Mouse (Mus musculus): ENCODE measurements around the gene Gnb5. TPM values are rescaled to one million over a fixed set of nuclear protein-coding genes. Genes with fewer than 3 reads are reported as not detected.
"Not testable (repeated sequence)": the region's sequence is repeated elsewhere in the genome, so short reads cannot be mapped to it uniquely, and the experiment has no call there.

Gnb5 gene
- total RNA-seq, 1 experiment from 2014 or later, result 6.5 TPM

DNA sequence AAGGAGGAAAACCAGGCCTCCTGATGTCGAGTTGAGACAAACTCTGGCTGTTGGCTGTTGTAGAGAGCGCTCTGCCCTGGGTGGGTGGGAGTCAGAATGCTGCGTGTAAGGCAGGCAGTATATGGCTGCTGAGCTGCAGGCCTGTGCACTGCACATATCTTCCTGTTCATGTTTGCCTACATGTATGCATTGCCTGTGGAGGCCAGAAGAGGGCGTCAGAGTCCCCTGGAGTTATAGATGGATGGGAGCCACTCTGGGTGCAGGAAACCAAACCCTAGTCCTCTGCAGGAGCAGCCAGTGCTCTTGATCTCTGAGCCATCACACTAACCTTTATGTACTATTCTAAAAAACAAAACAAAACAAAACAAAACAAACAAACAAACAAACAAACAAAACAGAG, 28.4 kb downstream of the Gnb5 start:
- ATAC-seq (replicated peaks in 1 of 2; ENCODE audit: insufficient read depth in 1 of 2, low FRiP score in 2 of 2, low TSS enrichment in 1 of 2, low read depth in 1 of 2, poor library complexity in 2 of 2, severe bottlenecking in 2 of 2), result no peak

- ATAC-seq (replicated peaks in 1 of 2; ENCODE audit: insufficient read depth in 1 of 2, low FRiP score in 2 of 2, low TSS enrichment in 1 of 2, low read depth in 1 of 2, poor library complexity in 2 of 2, severe bottlenecking in 2 of 2), result no peak
Observed at GRCm38 (mm10) chr9:75338016-75338415, 31.9 kb downstream of the Gnb5 start.

DNA sequence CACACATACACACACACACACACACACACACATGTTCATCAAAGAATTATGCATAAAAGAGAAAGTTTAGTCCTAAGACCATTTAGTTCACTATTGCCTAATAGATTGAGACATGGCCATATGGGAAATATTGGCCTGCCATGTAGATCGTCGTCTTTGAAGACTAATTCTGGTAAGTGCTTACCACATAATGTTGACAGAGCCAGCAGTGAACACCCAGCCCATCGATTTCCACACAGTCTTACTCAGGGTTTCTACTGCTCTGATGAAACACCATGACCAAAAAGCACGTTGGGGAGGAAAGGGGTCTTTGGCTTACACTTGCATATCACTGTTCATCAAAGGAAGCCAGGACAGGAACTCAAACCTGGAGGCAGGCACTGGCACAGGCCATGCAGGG, 36.3 kb downstream of the Gnb5 start:
- ATAC-seq (replicated peaks in 1 of 2; ENCODE audit: insufficient read depth in 1 of 2, low FRiP score in 2 of 2, low TSS enrichment in 1 of 2, low read depth in 1 of 2, poor library complexity in 2 of 2, severe bottlenecking in 2 of 2), result peak; percentile 37 to 69; a peak in 2 of 4 replicates

DNA sequence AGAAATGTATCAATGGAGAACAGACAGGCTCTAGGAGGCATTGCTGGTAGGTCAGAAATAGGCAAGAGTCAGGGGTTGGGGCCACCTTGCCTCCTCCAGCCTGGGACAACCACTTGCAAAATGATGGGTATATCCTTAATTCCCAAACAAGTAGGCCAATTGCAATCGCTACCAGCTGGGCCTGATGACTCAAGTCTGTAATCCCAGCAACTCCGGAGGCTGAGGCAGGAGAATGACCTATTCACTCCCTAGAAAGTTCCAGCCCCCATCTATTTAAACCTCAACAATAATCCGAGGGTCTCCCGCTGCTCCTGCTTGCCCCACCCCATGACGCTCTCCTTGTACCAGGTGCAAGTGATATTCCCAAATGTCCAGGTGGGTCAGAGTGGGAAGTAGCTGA, 41.4 kb downstream of the Gnb5 start, which contains the start of gene Bcl2l10:
Bcl2l10 (plus strand) TSS at position 301 of the 400 bp plus-strand sequence.
- ATAC-seq (replicated peaks in 1 of 2; ENCODE audit: insufficient read depth in 1 of 2, low FRiP score in 2 of 2, low TSS enrichment in 1 of 2, low read depth in 1 of 2, poor library complexity in 2 of 2, severe bottlenecking in 2 of 2), result no peak

DNA sequence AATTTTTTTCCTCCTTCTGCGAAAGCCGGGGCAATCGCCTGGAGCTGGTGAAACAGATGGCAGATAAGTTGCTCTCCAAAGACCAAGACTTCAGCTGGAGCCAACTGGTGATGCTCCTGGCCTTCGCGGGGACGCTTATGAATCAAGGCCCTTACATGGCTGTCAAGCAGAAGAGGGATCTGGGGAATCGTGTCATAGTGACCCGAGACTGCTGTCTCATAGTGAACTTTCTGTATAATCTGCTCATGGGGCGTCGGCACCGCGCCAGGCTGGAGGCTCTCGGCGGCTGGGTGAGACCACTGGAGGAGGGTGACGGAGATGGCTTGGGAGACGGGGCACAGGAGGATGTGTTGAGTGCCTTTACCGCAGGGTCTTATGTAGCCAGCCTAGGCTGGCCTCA, 42.0 kb downstream of the Gnb5 start:
- no peak for ATAC-seq (replicated peaks in 1 of 2; ENCODE audit: insufficient read depth in 1 of 2, low FRiP score in 2 of 2, low TSS enrichment in 1 of 2, low read depth in 1 of 2, poor library complexity in 2 of 2, severe bottlenecking in 2 of 2)

- no peak for ATAC-seq (replicated peaks in 1 of 2; ENCODE audit: insufficient read depth in 1 of 2, low FRiP score in 2 of 2, low TSS enrichment in 1 of 2, low read depth in 1 of 2, poor library complexity in 2 of 2, severe bottlenecking in 2 of 2)
Observed at GRCm38 (mm10) chr9:75348641-75349040, 42.6 kb downstream of the Gnb5 start.

DNA sequence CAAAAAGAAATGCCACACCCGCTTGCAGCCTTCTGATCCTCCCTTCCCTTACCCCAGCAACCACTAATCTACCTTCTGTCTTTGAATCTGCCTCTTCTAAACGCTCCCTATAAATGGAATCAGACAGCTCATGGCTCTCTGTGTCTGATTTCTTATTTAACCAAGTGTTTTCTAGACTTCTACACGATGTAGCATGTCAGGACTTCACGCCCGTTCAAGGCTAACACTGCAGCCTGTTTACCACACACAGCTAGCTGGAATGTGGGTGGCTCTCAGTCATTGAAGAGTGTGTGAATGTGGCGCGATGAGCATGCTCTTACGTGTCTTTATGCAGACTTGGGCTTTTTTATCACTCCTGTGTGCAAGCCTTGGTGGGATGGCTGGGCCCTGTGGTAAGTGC, 47.0 kb downstream of the Gnb5 start:
- ATAC-seq (replicated peaks in 1 of 2; ENCODE audit: insufficient read depth in 1 of 2, low FRiP score in 2 of 2, low TSS enrichment in 1 of 2, low read depth in 1 of 2, poor library complexity in 2 of 2, severe bottlenecking in 2 of 2), result no peak

- no peak for ATAC-seq (replicated peaks in 1 of 2; ENCODE audit: insufficient read depth in 1 of 2, low FRiP score in 2 of 2, low TSS enrichment in 1 of 2, low read depth in 1 of 2, poor library complexity in 2 of 2, severe bottlenecking in 2 of 2)
Observed at GRCm38 (mm10) chr9:75355783-75356182, 49.7 kb downstream of the Gnb5 start.

DNA sequence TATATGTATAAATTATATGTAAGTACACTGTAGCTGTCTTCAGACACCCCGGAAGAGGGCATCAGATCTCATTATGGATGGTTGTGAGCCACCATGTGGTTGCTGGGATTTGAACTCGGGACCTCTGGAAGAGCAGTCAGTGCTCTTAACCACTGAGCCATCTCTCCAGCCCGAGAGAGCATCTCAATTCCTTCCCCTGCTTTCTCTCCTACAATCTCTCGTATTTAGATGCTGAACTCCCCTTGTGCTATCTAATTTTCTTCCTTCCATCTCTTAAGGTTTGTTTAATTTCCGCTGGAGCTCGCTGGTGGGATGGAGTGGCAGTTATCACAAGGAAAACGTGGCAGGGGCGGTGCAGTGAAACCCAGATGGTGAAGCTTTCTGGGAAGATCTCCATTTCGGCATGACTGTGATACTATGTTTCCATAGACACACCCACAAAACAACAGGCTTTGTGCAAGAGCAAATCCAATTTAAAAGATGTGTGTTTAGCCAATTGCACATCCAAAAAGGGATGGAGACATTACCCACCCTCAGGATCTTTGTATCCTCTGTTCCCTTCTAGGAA, 51.1 kb downstream of the Gnb5 start:
- ATAC-seq (replicated peaks in 1 of 2; ENCODE audit: insufficient read depth in 1 of 2, low FRiP score in 2 of 2, low TSS enrichment in 1 of 2, low read depth in 1 of 2, poor library complexity in 2 of 2, severe bottlenecking in 2 of 2), result no peak

- ATAC-seq (replicated peaks in 1 of 2; ENCODE audit: insufficient read depth in 1 of 2, low FRiP score in 2 of 2, low TSS enrichment in 1 of 2, low read depth in 1 of 2, poor library complexity in 2 of 2, severe bottlenecking in 2 of 2), result peak; percentile 79 to 86
Observed at GRCm38 (mm10) chr9:75361699-75362098, 55.6 kb downstream of the Gnb5 start.

DNA sequence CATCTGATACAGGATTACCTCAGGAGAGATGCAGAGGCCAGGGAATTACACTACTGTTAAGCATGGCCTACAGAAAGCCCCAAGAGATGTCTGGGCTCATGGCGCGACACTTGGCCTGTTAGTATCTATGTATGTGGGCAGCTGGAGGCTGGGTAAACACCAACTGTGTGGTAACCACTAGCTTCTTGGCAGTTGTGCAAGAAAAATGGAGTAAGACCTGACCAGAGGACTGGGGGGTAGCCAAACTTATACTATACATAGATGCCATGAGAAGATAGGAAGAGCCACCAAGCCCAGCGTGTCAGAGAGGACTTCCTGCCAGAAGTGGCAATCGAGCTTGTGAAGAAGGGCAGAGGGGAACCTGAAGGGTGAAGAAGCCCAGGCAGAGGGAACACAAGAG, 56.1 kb downstream of the Gnb5 start:
- peak; percentile 33 to 77; a peak in 2 of 4 replicates for ATAC-seq (replicated peaks in 1 of 2; ENCODE audit: insufficient read depth in 1 of 2, low FRiP score in 2 of 2, low TSS enrichment in 1 of 2, low read depth in 1 of 2, poor library complexity in 2 of 2, severe bottlenecking in 2 of 2)

GRCm38 (mm10) chr9:75363001-75363400, 56.9 kb downstream of the Gnb5 start:
- no peak for ATAC-seq (replicated peaks in 1 of 2; ENCODE audit: insufficient read depth in 1 of 2, low FRiP score in 2 of 2, low TSS enrichment in 1 of 2, low read depth in 1 of 2, poor library complexity in 2 of 2, severe bottlenecking in 2 of 2)

DNA sequence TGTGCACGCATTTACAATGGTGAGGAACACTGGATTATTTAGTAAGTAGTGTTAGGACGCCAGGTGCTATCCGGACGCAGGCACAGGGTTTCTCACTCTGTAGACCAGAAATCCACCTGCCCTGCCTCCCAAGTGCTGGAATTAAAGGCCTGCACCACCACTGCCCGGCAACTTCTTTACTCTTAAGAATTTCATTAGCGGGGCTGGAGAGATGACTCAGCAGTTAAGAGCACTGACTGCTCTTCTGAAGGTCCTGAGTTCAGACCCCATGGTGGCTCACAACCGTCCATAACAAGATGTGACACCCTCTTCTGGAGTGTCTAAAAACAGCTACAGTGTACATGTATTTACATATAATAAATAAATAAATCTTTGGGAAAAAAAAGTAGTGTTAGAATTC, 57.6 kb downstream of the Gnb5 start:
- ATAC-seq (replicated peaks in 1 of 2; ENCODE audit: insufficient read depth in 1 of 2, low FRiP score in 2 of 2, low TSS enrichment in 1 of 2, low read depth in 1 of 2, poor library complexity in 2 of 2, severe bottlenecking in 2 of 2), result not testable (repeated sequence)

- no peak for ATAC-seq (replicated peaks in 1 of 2; ENCODE audit: insufficient read depth in 1 of 2, low FRiP score in 2 of 2, low TSS enrichment in 1 of 2, low read depth in 1 of 2, poor library complexity in 2 of 2, severe bottlenecking in 2 of 2)
Observed at GRCm38 (mm10) chr9:75365195-75365594, 59.1 kb downstream of the Gnb5 start.

GRCm38 (mm10) chr9:75366191-75366590, 60.1 kb downstream of the Gnb5 start:
- ATAC-seq (replicated peaks in 1 of 2; ENCODE audit: insufficient read depth in 1 of 2, low FRiP score in 2 of 2, low TSS enrichment in 1 of 2, low read depth in 1 of 2, poor library complexity in 2 of 2, severe bottlenecking in 2 of 2), result no peak

DNA sequence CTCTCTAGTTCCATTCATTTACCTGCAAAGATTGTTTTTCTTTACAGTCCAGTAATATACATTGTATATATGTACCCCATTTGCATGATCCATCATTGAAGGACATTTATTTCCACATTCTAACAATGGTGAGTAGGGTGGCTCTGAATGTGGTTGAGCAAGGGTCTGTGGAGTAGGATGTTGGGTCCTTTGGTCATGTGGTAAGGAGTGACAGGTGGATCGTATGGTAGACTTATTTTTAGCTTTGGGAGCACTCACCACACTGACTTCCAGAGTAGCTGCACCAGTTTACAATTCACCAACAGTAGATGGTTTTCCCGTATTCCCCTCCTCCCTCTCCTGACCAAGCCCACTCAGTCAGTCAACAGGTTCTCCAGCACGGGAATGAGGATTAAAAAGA, 62.7 kb downstream of the Gnb5 start:
- ATAC-seq (replicated peaks in 1 of 2; ENCODE audit: insufficient read depth in 1 of 2, low FRiP score in 2 of 2, low TSS enrichment in 1 of 2, low read depth in 1 of 2, poor library complexity in 2 of 2, severe bottlenecking in 2 of 2), result no peak

GRCm38 (mm10) chr9:75375606-75376005, 69.5 kb downstream of the Gnb5 start:
- ATAC-seq (replicated peaks in 1 of 2; ENCODE audit: insufficient read depth in 1 of 2, low FRiP score in 2 of 2, low TSS enrichment in 1 of 2, low read depth in 1 of 2, poor library complexity in 2 of 2, severe bottlenecking in 2 of 2), result no peak; a peak in 1 of 4 replicates

GRCm38 (mm10) chr9:75376428-75376827, 70.3 kb downstream of the Gnb5 start:
- no peak for ATAC-seq (replicated peaks in 1 of 2; ENCODE audit: insufficient read depth in 1 of 2, low FRiP score in 2 of 2, low TSS enrichment in 1 of 2, low read depth in 1 of 2, poor library complexity in 2 of 2, severe bottlenecking in 2 of 2)

DNA sequence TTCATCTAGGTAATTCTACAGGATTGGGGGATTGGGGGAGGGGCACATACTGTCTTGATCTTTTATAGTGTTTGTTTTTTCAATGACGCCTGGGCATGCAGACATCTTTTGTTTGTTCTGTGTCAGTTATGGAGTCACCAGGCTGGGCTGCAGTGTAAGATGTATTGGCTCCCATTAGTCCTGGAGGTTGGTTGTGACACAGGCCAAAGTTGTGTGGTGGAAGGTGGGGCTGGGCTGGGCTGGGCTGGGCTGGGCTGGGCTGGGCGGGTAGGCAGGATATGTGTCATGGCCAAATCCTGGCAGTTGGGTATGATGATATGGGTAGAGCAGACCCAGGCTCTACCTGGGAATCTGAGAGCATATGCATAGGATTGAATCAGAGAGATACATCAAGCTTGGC, 72.7 kb downstream of the Gnb5 start:
- ATAC-seq (replicated peaks in 1 of 2; ENCODE audit: insufficient read depth in 1 of 2, low FRiP score in 2 of 2, low TSS enrichment in 1 of 2, low read depth in 1 of 2, poor library complexity in 2 of 2, severe bottlenecking in 2 of 2), result no peak
